Mouse (Mus musculus): ENCODE data around the gene Atp6v1c2. TPM values are rescaled to one million over a fixed set of nuclear protein-coding genes. Genes with fewer than 3 reads are reported as not detected.

Atp6v1c2 gene
- polyA plus RNA-seq, 1 experiment from 2014 or later: not detected

DNA sequence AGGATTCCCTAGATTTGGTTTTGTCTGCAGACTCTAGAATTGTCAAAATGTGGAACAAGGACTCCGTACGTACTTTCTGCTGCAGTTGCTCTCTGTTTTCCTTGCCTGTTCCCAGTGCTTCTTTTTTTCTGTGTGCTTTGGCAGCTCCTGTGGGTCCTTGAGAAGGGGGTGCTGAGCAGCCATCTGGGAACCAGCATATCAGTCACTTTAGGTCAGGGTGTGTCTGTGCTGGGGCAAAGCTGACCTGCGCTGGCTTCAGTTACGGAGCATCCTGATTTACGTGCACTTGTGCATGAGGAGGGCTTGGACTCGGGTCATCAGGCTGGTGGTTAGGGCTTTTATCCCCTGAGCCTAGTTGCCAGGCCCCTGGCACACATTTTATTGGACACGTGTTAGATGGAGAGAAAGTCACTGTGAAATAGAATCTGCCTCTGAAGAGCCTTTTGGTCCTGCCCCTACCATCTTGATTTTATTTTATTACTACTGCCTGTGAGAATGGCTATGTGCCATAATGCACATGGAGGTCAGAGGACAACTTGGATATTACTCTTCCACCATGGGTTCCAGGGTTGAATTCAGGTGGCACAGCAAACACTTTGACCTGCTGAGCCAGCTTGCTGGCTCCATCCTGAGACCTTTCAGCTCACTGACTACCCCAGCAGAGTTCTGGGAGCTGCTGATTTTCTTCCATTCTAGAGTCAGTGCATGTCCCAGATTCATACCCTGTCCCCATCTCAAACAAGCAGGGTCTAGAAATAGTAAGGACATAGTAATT, 40.6 kb upstream of the Atp6v1c2 start:
- Histone ChIP-seq H3K27me3 (replicated peaks; ENCODE audit: control insufficient read depth, insufficient read depth, low read length) (no peaks in the 10 kb centered on the region), H3K4me2 (replicated peaks; ENCODE audit: low read depth) (no peak overlapping the region), H3K9me3 (ENCODE audit: control insufficient read depth) (no peaks in the 10 kb centered on the region), H3K4me3 (ENCODE audit: low read depth, low read length) (no peak overlapping the region), H3K27ac (ENCODE audit: low read depth, low read length) (no peak overlapping the region), H3K9ac (ENCODE audit: low read depth, low read length) (no peak overlapping the region), H3K4me1 (replicated peaks; ENCODE audit: control insufficient read depth, insufficient read depth, low read length) (no peaks in the 10 kb centered on the region), H3K36me3 (ENCODE audit: control insufficient read depth, insufficient read depth) (peaks cover 26% of the 10 kb centered on the region)
- ATAC-seq: no peak
- 93% methylated on average over 7 of the region's 7 CpGs for WGBS
- TF ChIP-seq CTCF (IDR thresholded peaks at IDR 0.05; ENCODE audit: low read depth): no peak

- Histone ChIP-seq H3K4me2 (replicated peaks; ENCODE audit: low read depth) (no peak overlapping the region), H3K27ac (ENCODE audit: low read depth, low read length) (no peak overlapping the region), H3K27me3 (replicated peaks; ENCODE audit: control insufficient read depth, insufficient read depth, low read length) (no peaks in the 10 kb centered on the region), H3K9me3 (ENCODE audit: control insufficient read depth) (no peaks in the 10 kb centered on the region), H3K4me1 (replicated peaks; ENCODE audit: control insufficient read depth, insufficient read depth, low read length) (no peaks in the 10 kb centered on the region), H3K36me3 (ENCODE audit: control insufficient read depth, insufficient read depth) (peaks cover 25% of the 10 kb centered on the region), H3K4me3 (ENCODE audit: low read depth, low read length) (no peak overlapping the region), H3K9ac (ENCODE audit: low read depth, low read length) (no peak overlapping the region)
- ATAC-seq: no peak
- no peak for TF ChIP-seq CTCF (IDR thresholded peaks at IDR 0.05; ENCODE audit: low read depth)
- over 99% methylated on average over 3 of the region's 3 CpGs for WGBS
Measured at GRCm38 (mm10) chr12:17369111-17369510, 40.0 kb upstream of the Atp6v1c2 start.

DNA sequence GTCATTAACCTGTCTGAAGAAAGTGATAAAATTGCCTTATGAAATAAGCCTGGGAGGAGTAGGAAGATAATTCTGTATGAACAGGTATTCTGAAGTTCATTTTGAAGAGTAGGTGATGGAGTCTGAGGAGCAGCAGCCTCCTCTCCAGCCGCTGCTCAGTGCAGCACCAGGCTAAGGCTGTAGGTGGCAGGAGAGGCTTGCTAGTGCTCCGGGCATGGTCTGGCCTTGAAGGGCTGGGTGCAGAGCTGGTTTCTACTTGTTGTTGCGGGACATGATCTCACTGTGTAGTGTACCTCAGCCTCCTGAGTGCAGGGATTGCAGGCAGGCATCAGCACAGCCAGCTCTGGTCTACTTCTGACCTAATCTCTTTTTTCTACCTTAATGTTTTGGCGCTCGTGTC, 37.8 kb upstream of the Atp6v1c2 start:
- no peak overlapping the region for H3K4me3 ChIP-seq (ENCODE audit: low read depth, low read length)
- H3K9me3 ChIP-seq (ENCODE audit: control insufficient read depth): no peaks in the 10 kb centered on the region
- H3K4me1 ChIP-seq (replicated peaks; ENCODE audit: control insufficient read depth, insufficient read depth, low read length): no peaks in the 10 kb centered on the region
- H3K27ac ChIP-seq (ENCODE audit: low read depth, low read length): no peak overlapping the region
- H3K9ac ChIP-seq (ENCODE audit: low read depth, low read length): no peak overlapping the region
- WGBS: 51% methylated on average over 5 of the region's 5 CpGs
- H3K36me3 ChIP-seq (ENCODE audit: control insufficient read depth, insufficient read depth): peaks cover 35% of the 10 kb centered on the region
- TF ChIP-seq CTCF (IDR thresholded peaks at IDR 0.05; ENCODE audit: low read depth): peak; percentile 92
- H3K27me3 ChIP-seq (replicated peaks; ENCODE audit: control insufficient read depth, insufficient read depth, low read length): no peaks in the 10 kb centered on the region
- peak; percentile 67; the same call in 1 of the 2 replicates for ATAC-seq
- no peak overlapping the region for H3K4me2 ChIP-seq (replicated peaks; ENCODE audit: low read depth)

GRCm38 (mm10) chr12:17362316-17362715, 33.2 kb upstream of the Atp6v1c2 start:
- no peak for ATAC-seq
- Histone ChIP-seq H3K9ac (ENCODE audit: low read depth, low read length) (no peak overlapping the region), H3K4me3 (ENCODE audit: low read depth, low read length) (no peak overlapping the region), H3K27ac (ENCODE audit: low read depth, low read length) (no peak overlapping the region), H3K36me3 (ENCODE audit: control insufficient read depth, insufficient read depth) (peaks cover 39% of the 10 kb centered on the region), H3K9me3 (ENCODE audit: control insufficient read depth) (no peaks in the 10 kb centered on the region), H3K4me1 (replicated peaks; ENCODE audit: control insufficient read depth, insufficient read depth, low read length) (no peaks in the 10 kb centered on the region), H3K4me2 (replicated peaks; ENCODE audit: low read depth) (no peak overlapping the region), H3K27me3 (replicated peaks; ENCODE audit: control insufficient read depth, insufficient read depth, low read length) (no peaks in the 10 kb centered on the region)
- no peak for TF ChIP-seq CTCF (IDR thresholded peaks at IDR 0.05; ENCODE audit: low read depth)
- 92% methylated on average over 5 of the region's 5 CpGs for WGBS

DNA sequence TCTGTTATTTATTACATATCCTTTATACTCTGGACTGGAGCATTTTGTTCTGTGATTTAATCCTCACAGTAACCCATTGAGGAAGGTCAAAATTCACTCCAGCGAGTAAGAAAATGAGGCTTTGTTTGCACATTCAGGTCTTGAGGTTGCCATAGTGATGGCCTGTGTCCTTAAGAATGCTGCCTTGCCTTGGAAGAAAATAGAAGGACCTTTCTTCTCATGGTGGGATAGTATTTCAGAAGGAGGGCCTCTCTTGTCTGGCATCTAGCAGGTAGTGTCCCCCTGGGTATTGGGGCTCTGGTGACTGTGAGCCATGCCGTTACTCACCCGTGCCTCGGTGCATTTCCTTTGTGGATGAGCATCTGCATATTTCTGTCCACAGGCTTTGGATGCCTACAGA, 31.5 kb upstream of the Atp6v1c2 start:
- no peak overlapping the region for H3K9ac ChIP-seq (ENCODE audit: low read depth, low read length)
- peaks cover 42% of the 10 kb centered on the region for H3K36me3 ChIP-seq (ENCODE audit: control insufficient read depth, insufficient read depth)
- WGBS: 63% methylated on average over 4 of the region's 4 CpGs
- no peak for TF ChIP-seq CTCF (IDR thresholded peaks at IDR 0.05; ENCODE audit: low read depth)
- no peak overlapping the region for H3K4me2 ChIP-seq (replicated peaks; ENCODE audit: low read depth)
- H3K9me3 ChIP-seq (ENCODE audit: control insufficient read depth): no peaks in the 10 kb centered on the region
- H3K4me3 ChIP-seq (ENCODE audit: low read depth, low read length): no peak overlapping the region
- H3K27ac ChIP-seq (ENCODE audit: low read depth, low read length): no peak overlapping the region
- no peak for ATAC-seq
- H3K4me1 ChIP-seq (replicated peaks; ENCODE audit: control insufficient read depth, insufficient read depth, low read length): no peaks in the 10 kb centered on the region
- no peaks in the 10 kb centered on the region for H3K27me3 ChIP-seq (replicated peaks; ENCODE audit: control insufficient read depth, insufficient read depth, low read length)

DNA sequence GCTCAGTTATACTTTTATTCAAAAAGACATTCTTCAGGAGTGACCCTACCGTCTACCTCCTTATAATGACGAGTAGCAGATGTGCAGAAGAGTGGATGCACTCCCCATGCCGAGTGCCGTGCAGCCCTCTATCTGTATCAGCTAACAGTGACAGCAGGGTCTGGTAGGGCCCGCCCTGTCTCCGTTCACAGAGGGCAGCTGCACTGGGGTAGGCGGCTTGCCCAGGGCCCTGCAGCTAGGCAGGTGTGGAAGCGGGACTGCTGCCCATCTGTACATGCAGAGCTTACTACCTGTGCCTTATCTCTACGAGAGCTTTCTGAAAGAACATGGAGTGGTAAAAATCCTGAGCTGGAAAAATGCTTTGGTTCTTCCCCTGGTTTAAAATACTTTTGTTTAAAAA, 30.9 kb upstream of the Atp6v1c2 start:
- ATAC-seq: no peak
- Histone ChIP-seq H3K9me3 (ENCODE audit: control insufficient read depth) (no peaks in the 10 kb centered on the region), H3K9ac (ENCODE audit: low read depth, low read length) (no peak overlapping the region), H3K4me2 (replicated peaks; ENCODE audit: low read depth) (no peak overlapping the region), H3K27ac (ENCODE audit: low read depth, low read length) (no peak overlapping the region), H3K4me3 (ENCODE audit: low read depth, low read length) (no peak overlapping the region), H3K27me3 (replicated peaks; ENCODE audit: control insufficient read depth, insufficient read depth, low read length) (no peaks in the 10 kb centered on the region), H3K36me3 (ENCODE audit: control insufficient read depth, insufficient read depth) (peaks cover 46% of the 10 kb centered on the region), H3K4me1 (replicated peaks; ENCODE audit: control insufficient read depth, insufficient read depth, low read length) (no peaks in the 10 kb centered on the region)
- WGBS: 57% methylated on average over 9 of the region's 9 CpGs
- no peak for TF ChIP-seq CTCF (IDR thresholded peaks at IDR 0.05; ENCODE audit: low read depth)

All from intestine, postnatal 0 days (tissue).